Mouse (Mus musculus) adipocyte (in vitro differentiated cells): ENCODE results near the gene Plekhg5.

Source experiments
- DNase-seq: peaks from one replicate; pipeline ENCODE4 v3.0.0-alpha.2; 2016; ENCODE audit warnings: low spot score

Gene Plekhg5

DNA sequence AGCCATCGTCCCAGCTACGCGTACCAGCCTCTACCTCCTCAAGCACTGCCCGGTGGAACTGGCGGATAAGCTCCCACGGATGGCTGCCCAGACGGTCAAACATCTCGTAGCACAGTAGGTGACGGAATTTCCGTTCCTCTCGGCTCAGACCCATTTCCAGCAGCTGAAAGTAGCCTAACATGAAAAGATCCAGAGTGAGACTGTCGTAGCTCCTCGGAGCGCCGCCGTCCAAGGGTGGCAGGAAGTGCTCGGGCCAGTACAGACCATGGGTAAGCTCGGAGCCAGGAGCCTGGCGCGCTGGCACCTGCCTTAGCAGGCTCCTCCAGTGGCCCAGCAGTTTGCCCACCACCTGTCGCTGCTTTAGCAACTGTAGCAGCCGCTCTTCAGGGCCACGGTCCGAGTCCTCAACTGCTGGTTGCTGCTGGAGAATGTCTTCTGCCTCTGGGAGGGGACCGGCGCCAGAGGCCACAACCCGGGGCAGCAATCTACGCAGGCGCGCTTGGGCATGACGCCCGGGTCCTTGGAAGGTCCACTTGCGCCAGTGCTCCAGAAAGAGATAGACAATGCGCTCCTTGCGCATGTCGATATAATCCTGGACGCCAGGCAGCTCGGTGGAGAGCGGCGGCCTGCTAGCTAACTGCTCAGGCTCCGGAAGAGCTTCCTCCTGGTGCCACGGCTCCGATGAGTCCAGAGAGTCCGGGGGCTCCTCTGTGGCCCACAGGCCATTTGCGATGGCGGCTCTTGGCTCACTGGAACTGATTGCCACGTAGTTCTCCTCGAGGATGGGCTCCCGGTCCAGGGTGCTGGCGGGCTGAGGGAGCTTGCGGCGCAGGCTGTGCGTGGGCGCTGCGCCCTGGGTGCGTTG, 53.1 kb downstream of the Plekhg5 start:
- DNase-seq, result no peak

DNA sequence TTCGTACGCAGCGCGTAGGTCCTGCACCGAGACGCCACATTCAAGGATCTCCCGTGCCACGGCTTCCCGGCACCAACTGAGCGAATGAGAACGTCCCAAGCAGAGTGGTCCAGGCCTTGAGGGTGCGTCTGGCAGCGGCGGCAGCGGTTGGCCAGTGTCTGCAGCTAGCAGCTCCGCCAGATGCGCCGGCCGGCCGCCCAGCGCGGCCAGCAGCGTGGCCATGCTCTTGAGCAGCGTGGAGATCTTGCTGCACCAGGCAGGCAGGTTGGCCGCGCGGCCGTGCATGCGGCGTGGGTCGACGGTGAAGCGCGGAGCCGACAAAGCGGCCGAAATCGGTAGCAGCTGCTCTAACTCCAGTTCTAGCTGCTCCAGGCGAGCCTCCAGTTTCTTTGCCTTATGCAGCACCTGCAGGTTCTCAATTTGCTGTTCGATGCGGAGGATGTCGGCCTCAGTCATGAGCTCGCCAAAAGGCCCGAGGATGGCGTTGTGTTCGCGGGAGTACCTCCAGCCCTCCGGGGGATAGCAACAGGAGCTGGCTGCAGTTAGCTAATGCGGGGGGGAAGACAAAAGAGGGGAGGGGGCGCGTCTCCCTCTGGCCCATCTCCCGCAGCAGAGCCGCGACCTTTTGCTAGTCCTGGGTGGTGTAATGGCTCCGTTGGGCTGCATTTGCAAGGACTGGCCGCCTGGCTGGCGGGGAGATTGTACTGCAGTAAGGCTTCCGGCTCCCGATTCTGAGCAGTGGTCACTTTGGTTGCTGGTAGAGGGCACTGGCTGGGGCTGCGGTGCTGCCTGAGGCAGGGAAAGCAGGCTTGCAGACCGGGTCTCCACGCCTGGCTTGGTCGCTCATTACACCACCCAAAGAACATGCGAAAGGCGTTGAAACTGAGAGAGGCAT, 54.0 kb downstream of the Plekhg5 start:
- no peak for DNase-seq

DNA sequence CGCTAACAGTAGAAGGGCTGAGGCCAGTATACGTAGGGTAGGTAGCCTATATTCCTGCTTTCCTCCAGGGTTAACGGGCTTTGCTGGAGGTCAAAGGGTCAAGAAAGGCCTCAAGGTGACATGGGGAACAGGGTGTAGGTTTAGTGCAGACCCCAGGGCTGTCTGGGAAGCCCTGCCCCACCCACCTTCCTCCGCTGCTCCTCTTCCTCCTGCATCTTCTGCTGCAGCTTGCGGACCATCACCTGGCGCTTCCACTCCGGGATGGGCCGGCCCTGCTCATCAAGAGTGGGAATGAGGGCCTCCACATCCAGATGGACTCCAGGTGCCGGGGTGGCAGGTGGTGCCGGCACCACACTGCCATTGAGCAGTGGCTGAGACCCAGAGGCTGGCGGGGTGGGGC, 55.6 kb downstream of the Plekhg5 start:
- no peak for DNase-seq

DNA sequence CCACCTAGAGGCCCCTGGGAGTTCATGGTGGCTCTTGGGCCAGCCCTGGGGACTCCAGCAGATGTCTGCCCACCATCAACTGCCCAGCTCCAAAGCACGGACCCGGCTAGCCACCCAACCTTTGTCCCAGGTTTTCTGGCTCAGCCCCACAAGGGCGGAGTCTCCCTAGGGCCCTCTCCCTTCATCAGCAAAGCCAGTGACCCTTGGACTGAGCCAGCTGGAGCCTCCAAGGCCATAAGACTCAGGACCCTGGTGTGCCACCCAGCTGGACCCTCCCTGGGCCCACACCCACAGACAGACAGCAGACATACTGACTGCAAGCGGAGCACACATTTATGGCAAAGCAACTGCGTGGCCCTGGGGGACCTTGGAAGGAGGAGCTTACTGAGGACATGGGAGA, 56.5 kb downstream of the Plekhg5 start:
- DNase-seq, result no peak

DNA sequence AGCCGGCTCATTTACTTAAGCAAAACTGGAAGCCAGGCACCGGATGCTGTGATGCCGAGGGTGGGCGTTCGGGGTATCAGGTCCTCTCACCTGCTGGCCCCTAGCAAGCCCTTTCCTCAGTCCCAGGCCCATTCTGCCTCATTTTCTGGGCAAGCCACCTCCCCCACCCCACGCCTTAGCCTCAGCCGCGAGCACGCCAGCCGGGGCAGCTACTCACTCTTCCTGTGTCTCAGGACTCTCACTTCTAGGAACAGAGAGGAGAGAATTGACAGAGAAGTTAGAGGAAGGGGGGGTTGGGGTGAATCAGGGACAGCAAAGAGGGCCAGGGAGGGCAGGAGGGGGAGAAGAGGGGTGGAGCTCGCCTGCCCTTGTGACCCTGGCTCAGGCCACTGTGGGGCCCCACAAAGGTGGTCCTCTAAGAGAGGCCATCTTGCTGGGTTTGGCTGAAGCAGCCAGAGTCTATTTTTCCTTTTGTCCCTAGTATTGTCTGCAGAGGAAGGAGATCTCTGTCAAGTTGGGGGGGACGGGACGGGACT, 57.2 kb downstream of the Plekhg5 start:
- DNase-seq, result no peak

DNA sequence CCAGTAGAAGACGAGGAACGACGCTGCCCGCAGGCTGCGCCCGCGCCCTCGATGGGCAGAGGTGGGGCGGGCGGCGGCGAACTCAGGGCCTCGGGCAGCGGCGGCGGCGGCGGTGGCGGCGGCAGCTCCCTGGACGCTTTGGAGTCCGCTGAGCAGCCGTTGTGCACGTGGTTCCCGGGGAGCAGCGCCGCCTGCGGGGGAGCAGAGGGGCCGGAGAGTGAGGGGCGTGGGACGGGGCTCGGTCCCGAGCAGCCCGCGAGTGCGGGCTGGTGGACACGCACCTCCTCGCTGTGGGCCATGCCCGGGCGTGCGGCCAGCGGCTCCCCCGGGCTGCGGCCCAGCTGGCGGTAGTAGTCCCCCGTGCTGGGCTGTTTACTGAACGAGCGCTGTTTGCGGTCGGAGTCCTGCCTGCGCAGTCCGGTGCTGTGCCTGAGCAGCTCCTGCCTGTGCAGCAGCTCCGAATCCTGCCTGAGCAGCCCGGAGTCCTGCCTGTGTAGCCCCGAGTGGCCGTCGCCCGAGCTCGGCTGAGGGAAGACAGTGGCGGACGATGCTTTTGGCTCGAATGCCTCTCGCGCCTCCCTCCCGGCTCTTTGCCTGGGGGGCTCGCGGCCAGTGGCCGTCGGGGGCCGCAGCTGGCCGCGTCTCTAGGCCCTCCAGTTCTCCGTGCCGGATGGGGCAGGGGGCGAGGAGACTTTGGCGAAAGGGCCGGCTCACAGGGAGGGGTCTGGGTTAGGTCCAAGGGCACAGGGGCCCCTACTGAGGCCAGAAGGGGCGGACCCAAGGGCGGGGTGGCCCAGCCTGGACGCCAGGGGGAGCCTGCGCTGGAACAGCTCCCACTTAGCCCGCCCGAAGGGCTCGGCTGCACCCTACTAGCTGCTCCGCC, 58.7 kb downstream of the Plekhg5 start:
- no peak for DNase-seq

DNA sequence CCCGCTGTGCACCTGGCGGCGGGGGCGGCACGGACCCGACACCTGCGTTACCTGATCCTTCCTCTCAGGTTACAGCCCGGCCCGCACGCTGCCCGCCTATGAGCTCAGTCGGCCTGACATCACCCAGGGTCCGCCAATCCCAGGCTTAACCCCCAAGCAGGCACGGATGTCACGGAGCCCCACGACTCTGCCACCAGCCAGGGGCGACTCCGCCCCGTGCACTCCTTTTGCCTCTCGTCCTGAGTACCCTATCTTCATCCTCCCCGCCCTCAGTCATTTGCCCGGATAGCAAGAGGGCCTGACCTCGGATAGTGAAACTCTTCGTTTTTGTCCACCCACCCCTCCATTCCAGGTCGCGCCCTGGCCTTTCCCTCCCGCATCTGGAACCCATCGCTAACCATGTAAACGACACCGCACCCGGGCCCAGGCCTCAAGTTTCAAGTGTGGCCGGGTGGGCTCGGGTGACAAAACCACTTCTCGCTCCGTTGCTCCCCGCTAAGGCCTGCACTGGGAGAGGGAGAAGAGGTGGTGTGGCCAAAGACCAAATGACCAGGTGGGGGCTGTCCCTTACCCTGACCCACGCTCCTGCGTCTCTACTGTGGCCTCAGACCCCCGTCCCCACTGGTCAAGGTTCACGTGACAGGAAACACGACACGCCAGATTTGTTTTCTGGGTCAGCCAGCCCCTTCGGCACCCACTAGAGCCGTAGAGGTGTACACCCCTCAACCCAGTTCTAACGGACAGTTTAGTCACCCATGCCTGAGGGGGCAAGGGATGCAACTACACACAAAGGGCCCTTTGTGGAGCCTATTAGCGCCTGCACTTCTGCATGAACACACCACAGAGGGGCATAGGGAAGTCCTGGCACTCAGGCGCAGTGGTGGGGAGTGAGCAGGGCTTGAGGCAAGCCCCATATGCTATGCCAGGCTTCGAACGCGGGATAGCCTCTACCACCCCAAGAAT, 59.8 kb downstream of the Plekhg5 start:
- no peak for DNase-seq

DNA sequence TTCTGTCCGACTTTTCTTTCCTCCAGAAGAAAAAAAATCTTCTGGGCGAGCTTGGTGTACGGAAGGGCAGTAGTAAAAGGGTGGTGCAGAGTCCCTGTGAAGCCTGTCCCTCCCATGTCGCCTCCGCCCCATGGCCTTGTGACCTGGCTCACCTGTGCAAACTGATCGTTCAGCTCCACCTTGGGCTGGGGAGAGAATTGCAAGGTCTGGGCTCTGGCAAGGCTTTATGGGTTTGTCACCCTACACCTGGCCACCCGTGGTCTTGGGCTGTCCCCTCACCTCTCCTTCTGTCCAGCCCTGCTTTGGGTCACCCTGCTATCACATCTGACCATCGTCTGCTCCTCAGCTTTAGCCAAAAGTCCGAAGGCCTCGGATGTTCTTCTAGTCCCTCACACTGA, 60.5 kb downstream of the Plekhg5 start:
- DNase-seq, result no peak

DNA sequence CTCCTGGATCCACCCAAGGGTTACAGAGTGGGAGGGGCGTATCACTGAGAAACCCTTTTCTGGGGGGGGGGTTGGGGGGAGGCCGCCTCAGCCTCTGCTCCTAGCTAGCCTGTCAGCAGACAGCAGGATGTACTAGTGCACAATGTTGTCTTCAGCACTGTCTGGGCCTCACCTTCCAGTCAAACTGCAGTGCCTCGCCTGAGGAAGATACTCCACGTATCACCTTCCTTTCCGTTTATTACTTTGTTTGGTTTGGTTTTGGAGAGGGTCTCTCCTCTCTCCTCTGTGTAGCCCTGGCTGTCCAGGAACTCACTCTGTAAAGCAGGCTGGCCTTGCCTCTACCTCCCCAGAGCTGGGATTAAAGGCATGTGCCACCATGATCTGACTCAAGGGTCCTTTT, 60.9 kb downstream of the Plekhg5 start:
- no peak for DNase-seq

DNA sequence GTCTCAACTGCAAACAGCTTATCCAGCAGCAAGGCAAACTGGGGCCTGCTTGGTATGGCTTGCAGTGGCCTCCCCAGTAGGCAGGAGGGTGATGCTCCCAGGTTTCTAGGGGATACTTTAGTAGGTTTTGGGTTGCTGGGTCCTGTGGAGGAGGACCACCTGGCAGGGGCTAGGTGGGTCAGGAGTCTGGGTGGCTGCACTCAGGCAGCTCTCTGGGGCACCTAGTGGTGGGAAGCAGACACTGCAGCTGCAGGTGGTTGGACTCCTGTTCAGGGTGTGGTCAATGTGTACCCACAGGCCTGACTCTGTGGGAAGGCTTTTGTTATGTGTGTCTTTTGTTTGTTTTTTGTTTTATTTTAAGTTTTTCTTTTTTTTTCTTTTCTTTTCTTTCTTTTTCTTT, 62.2 kb downstream of the Plekhg5 start:
- DNase-seq, result peak; percentile 21

DNA sequence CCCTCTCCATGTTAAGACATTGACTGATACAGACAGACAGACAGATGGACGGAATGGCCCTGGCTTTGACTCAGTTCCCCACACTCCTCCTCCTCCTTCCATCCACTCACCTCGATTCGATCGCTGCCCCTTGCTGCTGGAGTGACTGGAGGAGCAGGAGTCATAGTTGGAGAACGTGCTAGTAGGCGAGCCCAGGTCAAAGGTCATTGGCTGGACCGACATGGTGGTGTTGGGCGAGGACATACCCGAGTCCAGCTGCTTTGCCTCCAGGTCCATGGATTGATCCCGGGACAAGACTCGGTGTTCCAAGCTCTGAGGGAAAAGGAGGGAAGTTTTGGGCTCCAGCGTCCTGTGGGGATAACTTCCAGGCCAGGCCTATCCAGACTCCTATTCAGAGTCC, 63.1 kb downstream of the Plekhg5 start:
- no peak for DNase-seq

DNA sequence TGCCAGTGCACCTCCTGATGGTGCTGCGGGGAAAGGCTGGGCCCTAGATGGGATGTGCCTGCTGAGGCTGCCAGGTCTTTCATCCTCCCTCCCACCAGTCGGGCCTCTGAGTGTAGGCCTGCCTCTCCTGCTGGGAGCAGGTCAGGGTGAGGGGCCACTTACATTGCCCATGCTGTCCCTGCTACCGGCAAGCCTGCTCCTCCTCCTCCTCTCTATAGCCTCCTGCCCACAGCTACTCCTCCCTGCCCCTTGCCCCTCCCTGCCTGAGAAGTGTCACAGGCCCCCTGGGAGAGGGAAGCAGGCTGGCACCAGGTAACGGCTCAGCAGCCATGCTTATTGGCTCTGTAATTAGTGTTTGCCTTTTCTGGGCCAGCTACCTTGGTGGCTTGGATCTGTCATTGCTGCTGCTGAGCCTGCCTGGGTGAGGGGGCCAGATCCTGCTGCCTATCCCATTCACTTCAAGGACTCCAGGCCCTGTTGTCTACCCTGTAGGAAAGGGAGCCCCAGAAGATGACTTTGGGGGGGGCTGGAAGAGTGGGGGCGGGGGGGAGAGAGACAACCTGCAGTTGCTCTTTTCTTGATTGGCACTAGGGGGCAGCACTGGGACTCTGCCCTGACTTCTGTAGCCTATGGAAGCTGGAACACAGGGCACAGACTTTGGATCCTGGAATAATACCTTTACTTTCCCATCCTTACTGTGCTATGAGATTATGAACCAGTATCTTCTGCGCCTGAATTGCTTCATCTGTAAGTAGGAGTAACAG, 64.0 kb downstream of the Plekhg5 start:
- peak; percentile 46 for DNase-seq

DNA sequence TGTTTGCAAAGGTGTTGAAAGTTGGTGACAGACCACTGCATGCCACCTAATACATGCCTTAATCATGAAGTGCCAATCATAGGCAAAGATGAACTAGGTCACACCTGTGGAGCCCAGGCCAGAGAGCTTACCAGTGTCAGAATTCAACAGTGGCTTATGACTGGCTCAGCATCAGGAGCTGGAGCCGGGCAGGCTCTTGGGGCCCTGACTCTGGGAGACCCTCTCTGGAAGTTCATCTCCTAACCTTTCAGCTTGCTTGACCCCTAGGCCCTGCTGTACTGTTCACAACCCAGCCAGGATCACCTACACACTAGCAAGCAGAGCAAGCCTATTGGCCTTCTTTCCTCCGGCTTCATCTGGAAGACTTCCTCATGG, 64.6 kb downstream of the Plekhg5 start:
- no peak for DNase-seq

DNA sequence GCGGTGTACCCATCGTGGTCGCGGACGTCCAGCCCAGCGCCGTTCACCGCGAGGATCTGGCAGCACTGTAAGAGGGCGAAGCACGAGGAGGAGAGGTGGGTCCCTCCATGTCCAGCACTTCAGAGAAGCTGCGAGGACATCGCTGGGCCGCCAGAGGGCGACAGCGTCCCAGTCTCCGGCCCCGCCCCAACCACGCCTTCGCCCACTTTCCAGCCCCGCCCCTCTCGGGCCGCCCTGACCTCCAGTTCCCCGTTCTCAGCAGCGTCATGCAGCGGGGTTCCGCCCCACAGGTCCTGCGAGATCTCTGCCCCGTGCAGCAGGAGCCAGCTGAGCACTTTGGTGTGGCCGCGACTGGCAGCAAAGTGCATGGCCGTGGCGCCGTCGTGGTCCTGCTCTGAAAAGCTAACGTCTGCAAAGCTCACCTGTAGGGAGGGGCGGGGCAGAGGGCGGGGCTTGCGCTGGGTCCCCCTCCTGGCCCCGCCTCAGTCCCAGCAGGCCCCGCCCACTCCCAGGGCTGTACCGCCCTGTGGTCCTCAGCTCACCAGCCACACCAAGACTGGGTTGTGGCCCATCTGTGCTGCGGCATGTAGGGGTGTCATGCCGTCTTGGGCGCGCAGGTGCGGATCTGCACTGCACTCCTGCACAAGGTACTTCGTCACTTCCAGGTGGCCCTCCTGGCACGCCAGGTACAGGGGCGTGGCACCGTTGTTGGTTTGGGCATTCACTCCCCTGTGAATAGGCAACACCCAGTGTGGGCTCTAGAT, 66.4 kb downstream of the Plekhg5 start:
- peak; percentile 39 for DNase-seq

DNA sequence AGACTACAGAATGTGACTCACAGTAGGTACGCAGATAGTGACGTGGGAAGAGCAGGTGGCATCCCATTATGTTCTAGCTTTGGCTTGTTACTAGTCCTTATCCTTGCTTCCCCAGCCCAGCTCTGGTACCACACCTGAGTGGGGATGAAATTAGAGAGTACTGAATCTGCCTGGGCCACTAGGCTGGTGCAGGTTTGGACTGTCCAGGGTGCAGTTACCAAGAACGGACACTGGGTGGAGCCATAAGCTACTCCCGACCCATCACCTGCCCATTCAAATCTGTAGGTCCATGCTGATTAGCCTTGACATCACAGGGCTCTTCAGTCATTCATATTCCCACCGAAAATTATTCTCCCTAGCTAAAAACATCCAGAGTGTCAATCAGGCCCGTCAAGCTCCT, 68.1 kb downstream of the Plekhg5 start:
- peak; percentile 45 for DNase-seq

DNA sequence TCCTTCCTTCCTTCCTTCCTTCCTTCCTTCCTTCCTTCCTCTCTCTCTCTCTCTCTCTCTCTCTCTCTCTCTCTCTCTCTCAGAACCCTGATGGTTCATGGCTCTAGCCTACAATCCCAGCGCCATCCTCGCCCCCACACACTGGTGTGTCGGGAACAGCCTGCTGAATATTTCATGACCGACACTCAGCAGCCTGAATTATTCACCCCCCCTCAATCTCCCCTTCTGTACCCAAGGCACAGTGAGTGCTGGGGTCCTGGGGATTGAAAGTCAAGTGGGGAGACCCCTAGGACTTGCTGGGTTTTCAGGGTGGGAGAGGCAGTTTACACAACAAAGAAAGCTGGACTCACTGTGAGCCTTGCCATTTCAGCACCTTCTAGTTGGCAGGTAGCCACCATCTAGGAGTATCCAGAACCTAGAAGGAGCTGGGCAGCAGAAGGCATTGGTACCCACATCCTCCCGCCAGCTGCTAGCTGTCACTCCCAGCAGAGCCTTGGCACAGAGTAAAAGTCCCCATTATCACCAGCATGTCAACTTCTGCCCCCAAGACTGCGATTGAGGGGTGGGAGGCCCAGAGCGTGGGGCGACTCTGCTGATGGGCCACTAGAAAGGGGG, 69.3 kb downstream of the Plekhg5 start:
- DNase-seq, result no peak

DNA sequence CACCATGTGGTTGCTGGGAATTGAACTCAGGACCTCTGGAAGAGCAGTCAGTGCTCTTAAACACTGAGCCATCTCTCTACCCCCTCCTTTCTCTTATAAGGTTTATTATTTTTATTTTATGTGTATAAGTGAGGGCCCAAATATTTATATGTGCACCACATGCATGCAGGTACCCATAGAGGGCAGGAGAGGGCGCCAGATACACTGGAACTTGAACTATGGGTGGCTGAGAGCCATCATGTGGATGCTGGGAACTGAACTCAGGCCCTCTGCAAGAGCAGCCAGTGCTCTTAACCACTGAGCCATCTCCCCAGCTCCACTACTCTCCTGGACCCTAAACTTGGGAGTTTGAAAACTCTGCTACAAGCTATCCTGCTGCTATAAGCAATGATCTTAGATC, 71.3 kb downstream of the Plekhg5 start:
- DNase-seq, result no peak

DNA sequence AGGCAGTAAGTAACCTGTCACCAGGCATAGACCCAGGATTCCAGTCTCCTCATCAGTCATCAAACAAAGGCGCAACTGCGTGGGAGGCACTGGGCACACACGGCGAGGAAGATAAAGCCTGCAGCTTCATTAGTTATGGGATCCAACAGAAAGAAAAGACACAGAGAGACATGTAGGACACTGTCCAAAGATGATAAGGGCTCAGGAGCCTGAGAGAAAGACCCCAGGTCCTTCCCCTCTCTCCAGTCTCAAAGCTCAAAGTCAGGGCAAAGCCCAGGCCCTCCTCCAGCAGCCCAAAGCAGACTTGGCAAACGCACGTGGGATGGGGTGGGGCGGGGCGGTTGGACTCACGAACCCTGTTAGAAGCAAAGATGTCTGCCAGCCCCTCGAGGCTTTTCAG, 73.2 kb downstream of the Plekhg5 start:
- no peak for DNase-seq
